Mouse (Mus musculus): ENCODE results near the gene Actl11. TPM values are rescaled to one million over a fixed set of nuclear protein-coding genes. Genes with fewer than 3 reads are reported as not detected.
A peak's percentile ranks its signal among the peaks of the same experiment; 100 is the strongest.

Gene Actl11
- polyA plus RNA-seq, 1 experiment = not detected

DNA sequence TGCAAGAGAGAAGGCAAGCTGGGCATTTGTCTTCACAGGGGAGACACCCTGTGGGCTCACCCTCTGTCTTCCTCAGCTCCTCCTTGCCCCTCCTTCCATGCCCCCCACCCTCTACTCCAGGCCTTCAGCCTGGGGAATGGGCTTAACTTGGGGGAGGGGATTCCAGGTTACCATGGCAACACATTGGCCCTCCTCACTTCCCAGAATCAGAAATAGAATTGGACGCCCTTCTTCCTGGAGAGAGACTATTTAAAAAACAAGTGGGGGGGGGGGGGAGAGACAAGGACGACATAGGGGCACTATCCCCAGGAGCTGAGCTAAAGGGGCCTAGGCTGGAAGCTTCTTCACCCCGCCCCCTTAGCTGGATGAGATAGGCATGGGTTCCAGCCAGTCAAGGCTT, 3.0 kb upstream of the Actl11 start:
- no peak for DNase-seq
- no peaks in the 10 kb centered on the region for H3K4me1 ChIP-seq (ENCODE audit: control insufficient read depth, insufficient read depth, low read length)
- TF ChIP-seq CTCF (IDR thresholded peaks at IDR 0.05; ENCODE audit: borderline replicate concordance, insufficient read depth, low read depth, low read length) (no peak), POLR2A (IDR thresholded peaks at IDR 0.05; ENCODE audit: borderline replicate concordance, insufficient read depth, low read length) (no peak)
- H3K27me3 ChIP-seq (ENCODE audit: control insufficient read depth, insufficient read depth, low read length) = no peaks in the 10 kb centered on the region
- WGBS = 43% methylated on average over 3 of the region's 3 CpGs
- H3K27ac ChIP-seq (ENCODE audit: insufficient read depth, low read length) = no peak overlapping the region
- H3K4me3 ChIP-seq (replicated peaks; ENCODE audit: insufficient read depth, low read depth, low read length) = no peak overlapping the region

DNA sequence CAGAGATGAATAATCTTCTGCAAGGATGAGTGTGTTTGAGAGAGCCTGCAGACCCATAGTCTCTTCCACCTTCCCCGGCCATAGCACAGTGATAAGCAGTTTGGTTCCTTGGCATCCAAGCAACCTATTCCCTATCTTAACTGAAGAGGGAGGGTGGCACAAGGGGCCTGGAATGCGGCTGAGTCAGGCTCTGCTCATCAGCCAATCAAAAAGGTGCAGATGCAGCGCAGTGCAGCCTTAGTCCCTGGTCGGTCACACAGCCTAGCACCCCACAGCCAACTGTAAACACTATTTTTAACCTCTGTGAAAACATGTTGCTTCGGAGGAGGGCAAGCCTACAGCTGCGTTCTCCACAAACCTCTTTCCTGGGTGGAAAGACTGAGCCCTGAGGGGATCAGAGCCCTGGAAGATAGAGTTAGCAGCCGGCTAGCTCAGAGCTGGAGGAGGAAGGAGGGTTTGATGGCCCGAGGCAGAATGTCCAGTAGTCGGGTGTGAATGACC, 1.3 kb upstream of the Actl11 start:
- TF ChIP-seq CTCF (IDR thresholded peaks at IDR 0.05; ENCODE audit: borderline replicate concordance, insufficient read depth, low read depth, low read length) = no peak
- no peak for TF ChIP-seq POLR2A (IDR thresholded peaks at IDR 0.05; ENCODE audit: borderline replicate concordance, insufficient read depth, low read length)
- Histone ChIP-seq H3K4me1 (ENCODE audit: control insufficient read depth, insufficient read depth, low read length) (no peaks in the 10 kb centered on the region), H3K27me3 (ENCODE audit: control insufficient read depth, insufficient read depth, low read length) (no peaks in the 10 kb centered on the region), H3K27ac (ENCODE audit: insufficient read depth, low read length) (no peak overlapping the region), H3K4me3 (replicated peaks; ENCODE audit: insufficient read depth, low read depth, low read length) (no peak overlapping the region)
- DNase-seq = no peak
- 68% methylated on average over 9 of the region's 9 CpGs for WGBS

DNA sequence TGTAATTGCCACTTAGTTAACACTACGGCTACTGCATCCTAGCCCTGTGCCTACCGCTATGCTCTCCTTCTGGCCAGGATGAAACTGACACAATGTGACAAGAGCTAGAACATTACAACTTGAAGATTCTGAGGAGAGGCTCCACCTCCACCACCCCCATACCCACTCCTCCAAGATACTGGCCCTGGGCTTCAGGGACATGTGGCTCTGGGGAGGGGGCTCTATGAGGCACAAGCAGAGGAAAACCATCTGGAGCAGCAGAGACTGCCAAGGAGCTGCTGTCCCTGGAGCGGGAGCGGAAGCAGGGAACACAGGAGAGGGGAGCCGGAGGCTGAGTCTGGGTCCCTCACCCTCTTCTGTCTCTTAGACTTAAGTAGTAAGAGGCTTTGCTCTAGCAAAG, 520 bp upstream of the Actl11 start:
- Histone ChIP-seq H3K4me1 (ENCODE audit: control insufficient read depth, insufficient read depth, low read length) (no peaks in the 10 kb centered on the region), H3K4me3 (replicated peaks; ENCODE audit: insufficient read depth, low read depth, low read length) (no peak overlapping the region), H3K27me3 (ENCODE audit: control insufficient read depth, insufficient read depth, low read length) (no peaks in the 10 kb centered on the region), H3K27ac (ENCODE audit: insufficient read depth, low read length) (no peak overlapping the region)
- 42% methylated on average over 5 of the region's 5 CpGs for whole genome bisulfite sequencing
- no peak for DNase-seq
- TF ChIP-seq CTCF (IDR thresholded peaks at IDR 0.05; ENCODE audit: borderline replicate concordance, insufficient read depth, low read depth, low read length) (no peak), POLR2A (IDR thresholded peaks at IDR 0.05; ENCODE audit: borderline replicate concordance, insufficient read depth, low read length) (no peak)

DNA sequence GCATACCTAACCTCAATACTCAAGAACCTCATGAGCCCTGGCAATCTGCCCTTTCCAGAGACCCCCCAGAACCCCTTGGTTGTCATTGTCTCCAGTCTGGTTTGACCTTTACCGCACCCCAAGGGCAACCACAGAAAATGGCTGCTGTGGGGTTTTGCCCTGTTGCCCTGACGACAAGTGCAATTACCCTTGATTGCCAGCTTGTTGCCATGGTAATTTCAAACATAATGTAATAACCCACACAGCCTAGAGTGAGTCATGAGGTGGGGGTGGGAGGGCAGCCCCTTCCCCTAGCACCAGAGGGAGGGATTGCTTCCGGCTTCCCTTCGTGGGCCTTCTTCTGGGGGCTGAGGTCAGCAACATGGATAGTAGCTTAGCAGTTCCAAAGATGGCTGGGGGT, 4.0 kb downstream of the Actl11 start:
- H3K27ac ChIP-seq (ENCODE audit: insufficient read depth, low read length) = no peak overlapping the region
- no peak for DNase-seq
- H3K4me3 ChIP-seq (replicated peaks; ENCODE audit: insufficient read depth, low read depth, low read length) = no peak overlapping the region
- 61% methylated on average over 4 of the region's 4 CpGs for WGBS
- H3K4me1 ChIP-seq (ENCODE audit: control insufficient read depth, insufficient read depth, low read length) = peaks cover 3% of the 10 kb centered on the region
- no peaks in the 10 kb centered on the region for H3K27me3 ChIP-seq (ENCODE audit: control insufficient read depth, insufficient read depth, low read length)
- no peak for TF ChIP-seq POLR2A (IDR thresholded peaks at IDR 0.05; ENCODE audit: borderline replicate concordance, insufficient read depth, low read length)
- no peak for TF ChIP-seq CTCF (IDR thresholded peaks at IDR 0.05; ENCODE audit: borderline replicate concordance, insufficient read depth, low read depth, low read length)

DNA sequence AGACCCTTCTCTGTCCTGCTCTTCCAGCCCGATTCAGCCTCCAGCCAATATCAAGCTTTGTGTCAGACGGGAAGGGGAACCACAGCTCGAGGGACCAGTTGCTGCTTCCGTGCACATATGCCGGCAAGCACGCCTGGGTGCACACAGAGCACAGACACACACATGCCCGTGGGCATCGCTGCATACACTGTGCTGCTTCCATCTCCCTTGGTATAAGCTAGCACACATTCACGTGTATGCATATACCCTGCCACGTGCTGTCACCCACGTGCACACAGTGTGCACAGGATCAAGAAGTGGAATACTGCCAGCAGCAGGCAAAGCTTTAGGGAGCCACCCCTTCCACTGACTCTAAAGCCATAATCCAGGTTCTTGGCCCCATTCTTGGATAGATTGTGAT, 5.9 kb downstream of the Actl11 start:
- Histone ChIP-seq H3K27ac (ENCODE audit: insufficient read depth, low read length) (no peak overlapping the region), H3K4me1 (ENCODE audit: control insufficient read depth, insufficient read depth, low read length) (peaks cover 3% of the 10 kb centered on the region), H3K4me3 (replicated peaks; ENCODE audit: insufficient read depth, low read depth, low read length) (no peak overlapping the region), H3K27me3 (ENCODE audit: control insufficient read depth, insufficient read depth, low read length) (no peaks in the 10 kb centered on the region)
- WGBS = 29% methylated on average over 11 of the region's 11 CpGs
- no peak for DNase-seq
- no peak for TF ChIP-seq CTCF (IDR thresholded peaks at IDR 0.05; ENCODE audit: borderline replicate concordance, insufficient read depth, low read depth, low read length)
- no peak for TF ChIP-seq POLR2A (IDR thresholded peaks at IDR 0.05; ENCODE audit: borderline replicate concordance, insufficient read depth, low read length)

DNA sequence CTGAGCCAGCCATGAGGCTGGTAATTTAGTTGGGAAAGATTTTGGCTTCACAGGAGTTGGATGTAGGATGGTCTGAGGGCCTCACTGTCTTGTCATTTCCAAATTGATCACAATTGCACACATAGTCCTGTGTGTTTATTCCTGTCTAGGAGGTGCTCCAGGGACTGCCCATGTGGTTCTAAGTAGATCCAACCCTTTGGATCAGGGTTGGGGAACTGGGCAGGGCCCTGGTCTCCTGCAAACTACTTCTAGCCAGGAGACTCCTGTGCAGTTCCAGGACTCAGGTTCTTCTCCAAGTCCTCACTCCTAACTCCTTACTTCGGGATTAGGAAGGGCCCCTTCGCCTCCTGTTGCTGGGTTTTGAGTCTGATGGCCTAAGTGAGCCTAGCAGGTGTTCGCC, 7.1 kb downstream of the Actl11 start, which contains the start of gene Camkv:
TSS of gene Camkv (plus strand) at position 301 of the 400 bp plus-strand sequence.
- Histone ChIP-seq H3K27me3 (ENCODE audit: control insufficient read depth, insufficient read depth, low read length) (no peaks in the 10 kb centered on the region), H3K27ac (ENCODE audit: insufficient read depth, low read length) (no peak within 1 kb of the TSS), H3K4me3 (replicated peaks; ENCODE audit: insufficient read depth, low read depth, low read length) (peak within 1 kb of the TSS; percentile 44), H3K4me1 (ENCODE audit: control insufficient read depth, insufficient read depth, low read length) (peaks cover 3% of the 10 kb centered on the region)
- TF ChIP-seq POLR2A (IDR thresholded peaks at IDR 0.05; ENCODE audit: borderline replicate concordance, insufficient read depth, low read length) (no peak), CTCF (IDR thresholded peaks at IDR 0.05; ENCODE audit: borderline replicate concordance, insufficient read depth, low read depth, low read length) (no peak)
- WGBS = 26% methylated on average over 3 of the region's 3 CpGs
- DNase-seq = no peak

DNA sequence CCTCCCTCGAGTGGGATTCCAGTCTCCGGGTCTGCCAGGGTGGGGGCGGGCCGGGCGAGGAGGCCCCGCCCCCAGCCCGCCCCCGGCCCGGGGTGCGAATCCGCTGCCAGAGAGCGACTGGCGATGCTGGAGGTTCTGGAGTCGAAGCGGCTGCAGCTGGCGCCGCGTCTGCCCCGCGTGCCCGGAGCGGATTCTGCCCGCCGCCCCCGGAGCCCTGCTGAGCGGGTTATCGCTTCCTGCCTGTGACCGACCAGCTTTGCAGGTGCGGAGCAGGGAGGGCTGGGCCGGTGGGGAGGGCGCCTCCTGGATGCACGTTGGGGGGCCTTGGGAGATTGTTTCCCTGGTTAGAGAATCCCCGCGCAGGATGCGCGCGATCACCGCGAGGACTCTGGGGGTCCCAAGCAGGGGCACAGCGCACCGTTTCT, 7.5 kb downstream of the Actl11 start:
- Histone ChIP-seq H3K4me3 (replicated peaks; ENCODE audit: insufficient read depth, low read depth, low read length) (peak overlapping the region; percentile 44), H3K27ac (ENCODE audit: insufficient read depth, low read length) (no peak overlapping the region), H3K27me3 (ENCODE audit: control insufficient read depth, insufficient read depth, low read length) (no peaks in the 10 kb centered on the region), H3K4me1 (ENCODE audit: control insufficient read depth, insufficient read depth, low read length) (peaks cover 3% of the 10 kb centered on the region)
- WGBS = 1% methylated on average over 41 of the region's 41 CpGs
- no peak for TF ChIP-seq POLR2A (IDR thresholded peaks at IDR 0.05; ENCODE audit: borderline replicate concordance, insufficient read depth, low read length)
- no peak for TF ChIP-seq CTCF (IDR thresholded peaks at IDR 0.05; ENCODE audit: borderline replicate concordance, insufficient read depth, low read depth, low read length)
- peak; percentile 23 to 31 for DNase-seq

DNA sequence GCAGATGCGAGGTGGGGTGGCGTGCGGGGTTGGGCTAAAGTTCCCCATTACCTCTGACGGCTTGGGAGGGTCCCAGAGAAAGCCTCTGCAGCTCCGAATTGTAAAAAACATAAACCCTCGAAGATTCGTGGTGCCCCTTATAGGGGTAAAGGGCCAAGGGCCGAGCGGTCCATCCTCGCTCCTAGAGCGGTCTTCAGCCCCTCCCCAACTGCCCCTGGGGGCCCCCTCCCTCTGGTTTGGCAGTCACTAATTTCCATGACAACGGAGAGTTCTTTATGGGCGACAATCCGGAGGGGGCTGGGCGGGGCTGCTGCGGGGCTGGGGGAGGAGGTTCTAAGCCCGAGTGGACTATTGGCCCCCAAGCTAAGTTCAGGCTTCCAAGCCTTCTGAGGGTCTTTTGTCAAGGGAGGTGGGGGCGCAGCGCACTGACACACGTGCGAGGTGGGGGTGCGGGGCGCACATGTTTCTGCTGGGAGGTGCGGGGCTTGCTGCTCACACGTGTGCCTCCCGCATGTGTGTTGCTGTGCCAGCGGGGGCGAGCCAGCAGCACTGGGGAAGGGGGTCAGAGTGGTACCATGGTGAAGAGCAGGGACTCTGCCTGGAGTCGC, 8.1 kb downstream of the Actl11 start:
- 7% methylated on average over 29 of the region's 29 CpGs for WGBS
- no peak overlapping the region for H3K27ac ChIP-seq (ENCODE audit: insufficient read depth, low read length)
- DNase-seq = no peak

More for the DNA sequence above, 8.1 kb downstream of the Actl11 start:
- peaks cover 3% of the 10 kb centered on the region for H3K4me1 ChIP-seq (ENCODE audit: control insufficient read depth, insufficient read depth, low read length)
- no peaks in the 10 kb centered on the region for H3K27me3 ChIP-seq (ENCODE audit: control insufficient read depth, insufficient read depth, low read length)
- TF ChIP-seq POLR2A (IDR thresholded peaks at IDR 0.05; ENCODE audit: borderline replicate concordance, insufficient read depth, low read length) (no peak), CTCF (IDR thresholded peaks at IDR 0.05; ENCODE audit: borderline replicate concordance, insufficient read depth, low read depth, low read length) (no peak)
- peak overlapping the region; percentile 44 for H3K4me3 ChIP-seq (replicated peaks; ENCODE audit: insufficient read depth, low read depth, low read length)
